ENCODE assay signal across 8 mouse cellular contexts in the genomic region with DNA sequence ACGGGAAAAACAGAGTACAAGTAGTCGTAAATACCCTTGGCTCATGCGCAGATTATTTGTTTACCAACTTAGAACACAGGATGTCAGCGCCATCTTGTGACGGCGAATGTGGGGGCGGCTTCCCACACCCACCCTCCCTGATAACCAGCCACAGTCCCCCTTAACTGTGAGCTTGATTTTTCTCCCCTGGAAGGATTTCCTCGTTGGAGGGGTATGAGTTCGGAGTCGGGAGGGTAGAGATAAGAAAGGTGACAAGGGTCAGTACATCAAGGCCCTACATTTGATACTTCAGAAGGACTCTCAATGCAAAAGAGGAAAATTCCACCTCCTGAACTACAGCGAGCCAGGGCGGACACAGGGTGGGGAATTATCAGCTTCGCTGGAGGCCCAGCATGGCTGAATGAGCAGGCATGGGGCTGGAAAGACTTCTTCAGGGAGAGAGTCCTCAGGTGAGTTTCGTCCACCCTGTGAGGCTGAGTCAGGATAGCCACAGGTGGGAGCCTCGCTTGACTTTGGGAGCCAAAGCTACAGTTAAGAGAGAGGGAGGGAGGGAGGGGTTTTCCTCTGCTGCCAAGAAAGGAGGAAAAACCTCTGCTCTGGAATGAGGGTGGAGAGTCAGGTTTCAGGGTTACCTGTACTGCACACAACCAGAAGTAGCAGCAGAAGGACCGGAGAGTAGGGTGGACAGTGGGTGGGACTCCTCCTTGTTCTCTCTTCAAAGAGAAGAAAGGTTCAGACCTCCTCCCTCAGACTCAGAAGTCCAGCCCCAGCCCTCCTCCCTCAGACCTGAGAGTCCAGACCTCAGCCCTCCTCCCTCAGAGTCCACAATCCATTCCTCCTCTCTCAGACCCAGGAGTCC. TPM values are rescaled to one million over a fixed set of nuclear protein-coding genes. Genes with fewer than 3 reads are reported as not detected.
DNase-seq lines count a peak whose midpoint lies in the region; ATAC-seq lines count a peak whose summit lies in the region.

Eps8l1 (plus strand) TSS at position 99 of the 859 bp plus-strand sequence.

- no peak within 1 kb of the TSS for H3K27ac ChIP-seq in forebrain, embryonic 11.5 days (ENCODE audit: low read depth, low read length)
- H3K27ac ChIP-seq in liver, embryonic 11.5 days (ENCODE audit: low read depth, low read length): no peak within 1 kb of the TSS

- peak within 1 kb of the TSS; percentile 15; the same call in 1 of the 2 replicates for H3K4me3 ChIP-seq in forebrain, embryonic 11.5 days (ENCODE audit: low read depth, low read length)
- H3K4me3 ChIP-seq in liver, embryonic 11.5 days (ENCODE audit: low read depth, low read length): peak within 1 kb of the TSS; percentile 39

- DNase-seq in kidney, postnatal 10 days: peak; percentile 10
- no peak for DNase-seq in kidney, adult 11 months
- no peak for DNase-seq in forebrain, embryonic 11.5 days (ENCODE audit: low spot score)
- DNase-seq in liver, embryonic 11.5 days (ENCODE audit: low spot score): no peak
- peak; percentile 66 for DNase-seq in naive thymus-derived CD4-positive, alpha-beta T cell, adult 2 months (ENCODE audit: low read depth)
- DNase-seq in left cerebral cortex, postnatal 10 days (ENCODE audit: extremely low spot score in 1 of 2, low spot score in 2 of 2): no peak
- no peak for DNase-seq in left cerebral cortex, postnatal 25 days (ENCODE audit: low spot score in 2 of 2)
- DNase-seq in layer of hippocampus, adult 18-20 months (ENCODE audit: low spot score in 2 of 2): no peak

- 72% methylated on average over 13 of the region's 16 CpGs for WGBS in forebrain, embryonic 11.5 days
- WGBS in liver, embryonic 11.5 days: 51% methylated on average over 13 of the region's 16 CpGs

- no peak within 1 kb of the TSS for H3K9ac ChIP-seq in forebrain, embryonic 11.5 days (ENCODE audit: low read length)
- peak within 1 kb of the TSS; percentile 46 for H3K9ac ChIP-seq in liver, embryonic 11.5 days (ENCODE audit: low read depth, low read length)

- H3K4me2 ChIP-seq in forebrain, embryonic 11.5 days (ENCODE audit: low read depth, low read length, severe bottlenecking): peak within 1 kb of the TSS; percentile 36; the same call in 1 of the 2 replicates
- peak within 1 kb of the TSS; percentile 49 for H3K4me2 ChIP-seq in liver, embryonic 11.5 days

- no peaks in the 10 kb centered on the region for H3K36me3 ChIP-seq in forebrain, embryonic 11.5 days (ENCODE audit: control insufficient read depth, insufficient read depth, low read length)
- H3K36me3 ChIP-seq in liver, embryonic 11.5 days (ENCODE audit: control insufficient read depth, insufficient read depth, low read length): no peaks in the 10 kb centered on the region

- H3K27me3 ChIP-seq in forebrain, embryonic 11.5 days (ENCODE audit: control insufficient read depth, insufficient read depth, low read length): no peaks in the 10 kb centered on the region
- H3K27me3 ChIP-seq in liver, embryonic 11.5 days (replicated peaks; ENCODE audit: control insufficient read depth, insufficient read depth, low read length): no peaks in the 10 kb centered on the region

- ATAC-seq in forebrain, embryonic 11.5 days (replicated peaks; ENCODE audit: low FRiP score): no peak; the same call in 1 of the 2 replicates
- peak; percentile 67 for ATAC-seq in liver, embryonic 11.5 days (replicated peaks; ENCODE audit: low FRiP score)

- no peaks in the 10 kb centered on the region for H3K4me1 ChIP-seq in forebrain, embryonic 11.5 days (replicated peaks; ENCODE audit: control insufficient read depth, insufficient read depth, low read length)
- H3K4me1 ChIP-seq in liver, embryonic 11.5 days (replicated peaks; ENCODE audit: control insufficient read depth, insufficient read depth, low read length): no peaks in the 10 kb centered on the region; the same call in 1 of the 2 replicates

- H3K9me3 ChIP-seq in forebrain, embryonic 11.5 days (ENCODE audit: control insufficient read depth, low read length): no peaks in the 10 kb centered on the region
- H3K9me3 ChIP-seq in liver, embryonic 11.5 days (ENCODE audit: control insufficient read depth, low read length): no peaks in the 10 kb centered on the region

- intact Hi-C loops in left cerebral cortex, postnatal 10 days (cut with DNase I): no loop called here
- intact Hi-C loops in left cerebral cortex, postnatal 25 days (cut with DNase I): no loop called here

RNA-seq across cellular contexts. Expression of gene Eps8l1, which starts in this region (rescaled TPM):
- 3.3 and 3.8 TPM in 2 replicates for polyA plus RNA-seq in forebrain, embryonic 11.5 days (2014; fragmentation: Nextera tagmentation; extraction: Ambion mirVana)
- polyA plus RNA-seq in liver, embryonic 11.5 days (2014; fragmentation: Nextera tagmentation; extraction: Ambion mirVana): 2.0 and 2.6 TPM in 2 replicates
- 1 to 10 TPM; 3.0 to 4.5 TPM for total RNA-seq in left cerebral cortex, postnatal 10 days (2021)
- total RNA-seq in left cerebral cortex, postnatal 25 days (2021): 1 to 10 TPM; 2.8 to 5.3 TPM
- total RNA-seq in layer of hippocampus, adult 18-20 months (2021): 1 to 10 TPM; 7.0 to 9.8 TPM

Comparison
In these comparisons a context has a peak if more than half of its experiments do, and no peak if none do; other contexts are left out.
1. DNase-seq: peak in kidney, postnatal 10 days (single experiment) and naive thymus-derived CD4-positive, alpha-beta T cell, adult 2 months (single experiment); none in kidney, adult 11 months (single experiment), forebrain, embryonic 11.5 days (single experiment), liver, embryonic 11.5 days (single experiment), left cerebral cortex, postnatal 10 days (0 of 2), left cerebral cortex, postnatal 25 days (0 of 2) and layer of hippocampus, adult 18-20 months (0 of 2).